Mouse (Mus musculus) liver, adult 2 months (tissue): ENCODE results near the gene Tmx1.

Experiments used
- CTCF ChIP-seq: fragments of 200-500 bp; IDR thresholded peaks from 2 replicates; pipeline ENCODE4 v1.5.1; 2011; ENCODE audit warnings: low read depth, low read length, control low read depth
- POLR2A ChIP-seq: fragments of 200-500 bp; IDR thresholded peaks from 2 replicates; pipeline ENCODE4 v1.6.1; 2011; ENCODE audit warnings: low read length, control low read depth; ENCODE audit not compliant: insufficient read depth; ENCODE audit errors: extremely low read depth

GRCm38 (mm10) chr12:70420216-70420615 lies 32.7 kb upstream of the Tmx1 start:
- TF ChIP-seq POLR2A (no peak), CTCF (no peak)
